Mouse (Mus musculus) megakaryocyte, embryonic 14.5 days (primary cell): ENCODE results near the gene RPS10-NUDT3.

ENCODE experiments used
- FLI1 ChIP-seq: IDR thresholded peaks from 2 replicates; pipeline ENCODE4 v1.6.1; 2012; ENCODE audit warnings: low read length, inconsistent platforms, mixed read lengths
- GATA1 ChIP-seq: IDR thresholded peaks from 3 replicates; pipeline ENCODE4 v1.6.1; 2012; ENCODE audit warnings: mixed read lengths, low read length, inconsistent platforms, borderline replicate concordance

GRCm38 (mm10) chr17:27577468-27577867, 57.6 kb downstream of the RPS10-NUDT3 start:
- TF ChIP-seq GATA1 (no peak), FLI1 (no peak)
